25 mouse cellular contexts compared by ENCODE assay signal in the genomic region with DNA sequence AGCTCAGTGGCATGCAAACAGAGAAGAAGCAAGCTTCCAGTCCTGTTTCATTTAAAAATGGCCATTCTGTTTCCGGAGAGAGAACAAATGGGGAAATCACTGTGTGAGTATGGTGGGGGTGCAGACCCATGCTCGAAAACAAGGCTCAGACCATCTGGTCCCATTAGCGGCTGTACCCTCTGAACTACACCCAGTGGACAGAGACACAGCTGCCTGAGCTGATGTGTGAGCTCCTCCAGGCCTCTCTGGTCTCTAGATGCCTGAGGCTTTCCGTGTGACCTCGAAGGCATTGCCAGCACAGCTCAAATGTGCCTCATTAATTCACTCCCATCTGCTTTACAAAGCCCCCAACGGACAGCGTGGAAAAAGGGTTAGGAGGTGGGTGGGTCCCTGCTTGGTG.
A peak's percentile ranks its signal among the peaks of the same experiment; 100 is the strongest.
DNase-seq lines count a peak whose midpoint lies in the region; ATAC-seq and TF ChIP-seq lines count a peak whose summit lies in the region.
"Had no signal": no experiment of that assay in that cellular context is flagged by ENCODE, and none has a peak within 500 bp of the region (broad histone marks: within the 10 kb centered on the region; RNA-seq: fewer than 3 reads in every experiment).

No protein-coding gene starts in this region.

- no peaks in the 10 kb centered on the region for H3K9me3 ChIP-seq in embryonic facial prominence, embryonic 11.5 days (replicated peaks; ENCODE audit: control insufficient read depth, low read length)
- no peaks in the 10 kb centered on the region for H3K9me3 ChIP-seq in embryonic facial prominence, embryonic 10.5 days
- no peaks in the 10 kb centered on the region for H3K9me3 ChIP-seq in hindbrain, embryonic 10.5 days
- H3K9me3 ChIP-seq in hindbrain, postnatal 0 days (ENCODE audit: low read length) = no peaks in the 10 kb centered on the region
- H3K9me3 ChIP-seq in neural tube, embryonic 11.5 days (ENCODE audit: control insufficient read depth, low read length) = no peaks in the 10 kb centered on the region
- H3K9me3 ChIP-seq in kidney, embryonic 16.5 days (ENCODE audit: low read length) = no peaks in the 10 kb centered on the region
- H3K9me3 ChIP-seq: embryonic facial prominence, embryonic 13.5 days; intestine, embryonic 15.5 days; limb, embryonic 13.5 days; liver, embryonic 12.5 days; midbrain, embryonic 15.5 days had no signal

- no peaks in the 10 kb centered on the region for H3K4me1 ChIP-seq in embryonic facial prominence, embryonic 11.5 days (ENCODE audit: control insufficient read depth, insufficient read depth, low read length)
- H3K4me1 ChIP-seq in embryonic facial prominence, embryonic 10.5 days = no peaks in the 10 kb centered on the region
- peaks cover 8% of the 10 kb centered on the region; the same call in 1 of the 2 replicates for H3K4me1 ChIP-seq in hindbrain, embryonic 10.5 days (replicated peaks)
- no peaks in the 10 kb centered on the region; the same call in 1 of the 2 replicates for H3K4me1 ChIP-seq in hindbrain, postnatal 0 days (ENCODE audit: insufficient read depth, low read length)
- no peaks in the 10 kb centered on the region for H3K4me1 ChIP-seq in neural tube, embryonic 11.5 days (ENCODE audit: control insufficient read depth, insufficient read depth, low read length)
- H3K4me1 ChIP-seq in kidney, embryonic 16.5 days (ENCODE audit: insufficient read depth, low read length) = no peaks in the 10 kb centered on the region
- H3K4me1 ChIP-seq: embryonic facial prominence, embryonic 13.5 days; intestine, embryonic 15.5 days; limb, embryonic 13.5 days; liver, embryonic 12.5 days; midbrain, embryonic 15.5 days had no signal

- H3K4me2 ChIP-seq in embryonic facial prominence, embryonic 11.5 days (ENCODE audit: low read depth, low read length) = no peak overlapping the region
- H3K4me2 ChIP-seq in hindbrain, postnatal 0 days (ENCODE audit: low read depth, low read length) = no peak overlapping the region
- no peak overlapping the region for H3K4me2 ChIP-seq in neural tube, embryonic 11.5 days (ENCODE audit: low read depth)
- no peak overlapping the region for H3K4me2 ChIP-seq in kidney, embryonic 16.5 days (replicated peaks; ENCODE audit: low read depth, low read length)
- H3K4me2 ChIP-seq: embryonic facial prominence, embryonic 13.5 days; heart, embryonic 11.5 days; intestine, embryonic 15.5 days; limb, embryonic 13.5 days; liver, embryonic 12.5 days; midbrain, embryonic 15.5 days had no signal

- H3K27me3 ChIP-seq in embryonic facial prominence, embryonic 11.5 days (ENCODE audit: control insufficient read depth, insufficient read depth, low read length) = no peaks in the 10 kb centered on the region
- H3K27me3 ChIP-seq in embryonic facial prominence, embryonic 10.5 days (replicated peaks; ENCODE audit: low read depth, poor library complexity, severe bottlenecking) = no peaks in the 10 kb centered on the region
- no peaks in the 10 kb centered on the region for H3K27me3 ChIP-seq in hindbrain, embryonic 10.5 days (ENCODE audit: insufficient read depth, poor library complexity, severe bottlenecking)
- H3K27me3 ChIP-seq in hindbrain, postnatal 0 days (ENCODE audit: insufficient read depth, low read length) = no peaks in the 10 kb centered on the region
- H3K27me3 ChIP-seq in neural tube, embryonic 11.5 days (ENCODE audit: control insufficient read depth, insufficient read depth, low read length) = no peaks in the 10 kb centered on the region
- no peaks in the 10 kb centered on the region for H3K27me3 ChIP-seq in kidney, embryonic 16.5 days (ENCODE audit: insufficient read depth, low read length)
- H3K27me3 ChIP-seq: embryonic facial prominence, embryonic 13.5 days; intestine, embryonic 15.5 days; limb, embryonic 13.5 days; liver, embryonic 12.5 days; midbrain, embryonic 15.5 days had no signal

- WGBS in embryonic facial prominence, embryonic 11.5 days = 66% methylated on average over 7 of the region's 7 CpGs
- WGBS in embryonic facial prominence, embryonic 10.5 days = 66% methylated on average over 7 of the region's 7 CpGs
- WGBS in hindbrain, embryonic 10.5 days = 60% methylated on average over 7 of the region's 7 CpGs
- WGBS in hindbrain, postnatal 0 days = 42% methylated on average over 7 of the region's 7 CpGs
- WGBS in neural tube, embryonic 11.5 days = 49% methylated on average over 7 of the region's 7 CpGs
- 35% methylated on average over 7 of the region's 7 CpGs for WGBS in kidney, embryonic 16.5 days

- no peak overlapping the region for H3K4me3 ChIP-seq in embryonic facial prominence, embryonic 11.5 days (ENCODE audit: low read depth, low read length)
- H3K4me3 ChIP-seq in embryonic facial prominence, embryonic 10.5 days = no peak overlapping the region
- H3K4me3 ChIP-seq in hindbrain, embryonic 10.5 days = no peak overlapping the region
- no peak overlapping the region for H3K4me3 ChIP-seq in hindbrain, postnatal 0 days (ENCODE audit: low read length)
- H3K4me3 ChIP-seq in neural tube, embryonic 11.5 days (ENCODE audit: low read depth, low read length) = no peak overlapping the region
- no peak overlapping the region for H3K4me3 ChIP-seq in kidney, embryonic 16.5 days (ENCODE audit: low read length)
- H3K4me3 ChIP-seq: embryonic facial prominence, embryonic 13.5 days; erythroblast, embryonic 14.5 days; intestine, embryonic 15.5 days; limb, embryonic 13.5 days; liver, embryonic 12.5 days; midbrain, embryonic 15.5 days had no signal

- no peak overlapping the region for H3K9ac ChIP-seq in embryonic facial prominence, embryonic 11.5 days (replicated peaks; ENCODE audit: low read length)
- no peak overlapping the region for H3K9ac ChIP-seq in hindbrain, postnatal 0 days (replicated peaks; ENCODE audit: low read length)
- no peak overlapping the region for H3K9ac ChIP-seq in neural tube, embryonic 11.5 days (ENCODE audit: low read length)
- H3K9ac ChIP-seq in kidney, embryonic 16.5 days (replicated peaks; ENCODE audit: low read length) = no peak overlapping the region
- H3K9ac ChIP-seq: embryonic facial prominence, embryonic 13.5 days; intestine, embryonic 15.5 days; limb, embryonic 13.5 days; liver, embryonic 12.5 days; midbrain, embryonic 15.5 days had no signal

- ATAC-seq in embryonic facial prominence, embryonic 11.5 days (replicated peaks; ENCODE audit: insufficient number of reproducible peaks, low FRiP score, low TSS enrichment, low read depth) = 0 out of 2 replicates have a peak, but pooled peaks have one; percentile 18
- no peak for ATAC-seq in hindbrain, postnatal 0 days
- no peak for ATAC-seq in neural tube, embryonic 11.5 days (ENCODE audit: insufficient read depth, low FRiP score, low TSS enrichment)
- no peak for ATAC-seq in kidney, embryonic 16.5 days (ENCODE audit: low FRiP score, low TSS enrichment)
- ATAC-seq: intestine, embryonic 15.5 days; liver, embryonic 12.5 days; midbrain, embryonic 15.5 days had no signal

- no peak for DNase-seq in embryonic facial prominence, embryonic 11.5 days (ENCODE audit: low spot score)
- DNase-seq in embryonic facial prominence, embryonic 10.5 days (ENCODE audit: low spot score) = no peak
- DNase-seq in hindbrain, embryonic 10.5 days (ENCODE audit: low spot score) = peak; percentile 12
- no peak for DNase-seq in hindbrain, postnatal 0 days (ENCODE audit: low spot score)
- peak; percentile 27 for DNase-seq in neural tube, embryonic 11.5 days (ENCODE audit: low spot score)
- no peak for DNase-seq in neural tube, embryonic 10.5 days (ENCODE audit: extremely low spot score, low spot score)
- no peak for DNase-seq in ovary, postnatal 14 days (ENCODE audit: low spot score)
- DNase-seq: adrenal gland, postnatal 14 days; cerebellum, adult 8-10 months; cerebellum, postnatal 36 days; heart, adult 11 months; kidney, adult 9 months; kidney, postnatal 36 days; lung, adult 18-20 months; lung, postnatal 14 days; right cerebral cortex, postnatal 4 days; thymus, postnatal 25 days had no signal

- H3K36me3 ChIP-seq in embryonic facial prominence, embryonic 11.5 days (replicated peaks; ENCODE audit: control insufficient read depth, insufficient read depth, low read depth, low read length) = no peaks in the 10 kb centered on the region
- H3K36me3 ChIP-seq in embryonic facial prominence, embryonic 10.5 days (replicated peaks) = no peaks in the 10 kb centered on the region
- no peaks in the 10 kb centered on the region for H3K36me3 ChIP-seq in hindbrain, embryonic 10.5 days
- H3K36me3 ChIP-seq in hindbrain, postnatal 0 days (ENCODE audit: insufficient read depth, low read length) = no peaks in the 10 kb centered on the region
- H3K36me3 ChIP-seq in neural tube, embryonic 11.5 days (ENCODE audit: control insufficient read depth, insufficient read depth, low read length) = no peaks in the 10 kb centered on the region
- H3K36me3 ChIP-seq in kidney, embryonic 16.5 days (ENCODE audit: insufficient read depth, low read length) = no peaks in the 10 kb centered on the region
- H3K36me3 ChIP-seq: embryonic facial prominence, embryonic 13.5 days; intestine, embryonic 15.5 days; limb, embryonic 13.5 days; liver, embryonic 12.5 days; midbrain, embryonic 15.5 days had no signal

- no peak for TF ChIP-seq CTCF in hindbrain, postnatal 0 days (IDR thresholded peaks at IDR 0.05; ENCODE audit: low read depth)

- no peak overlapping the region for H3K27ac ChIP-seq in embryonic facial prominence, embryonic 11.5 days (replicated peaks; ENCODE audit: low read depth, low read length)
- no peak overlapping the region for H3K27ac ChIP-seq in embryonic facial prominence, embryonic 10.5 days (replicated peaks)
- peak overlapping the region; percentile 56; the same call in 1 of the 2 replicates for H3K27ac ChIP-seq in hindbrain, embryonic 10.5 days
- H3K27ac ChIP-seq in hindbrain, postnatal 0 days = no peak overlapping the region
- no peak overlapping the region for H3K27ac ChIP-seq in neural tube, embryonic 11.5 days (ENCODE audit: low read depth, low read length)
- H3K27ac ChIP-seq in kidney, embryonic 16.5 days (ENCODE audit: low read length) = no peak overlapping the region
- H3K27ac ChIP-seq: embryonic facial prominence, embryonic 13.5 days; intestine, embryonic 15.5 days; limb, embryonic 13.5 days; liver, embryonic 12.5 days; midbrain, embryonic 15.5 days had no signal

Comparison
In these comparisons a context has a peak if more than half of its experiments do, and no peak if none do; other contexts are left out.
1. DNase-seq: peak in hindbrain, embryonic 10.5 days (single experiment) and neural tube, embryonic 11.5 days (single experiment); none in embryonic facial prominence, embryonic 11.5 days (single experiment), embryonic facial prominence, embryonic 10.5 days (single experiment), hindbrain, postnatal 0 days (single experiment), neural tube, embryonic 10.5 days (single experiment) and ovary, postnatal 14 days (single experiment).